Mouse (Mus musculus) MEL (cell line): ENCODE results near the gene Sirt4. TPM values are rescaled to one million over a fixed set of nuclear protein-coding genes. Genes with fewer than 3 reads are reported as not detected.
"Not testable (repeated sequence)": the region's sequence is repeated elsewhere in the genome, so short reads cannot be mapped to it uniquely, and the experiment has no call there.

Source experiments
- DNase-seq: peaks from one replicate; pipeline ENCODE4 v3.0.0; 2011; ENCODE audit warnings: low read depth, low spot score
- H3K27ac ChIP-seq: 2 replicates; pipeline ENCODE4 v1.5.1; 2012; ENCODE audit warnings: low read depth, mild to moderate bottlenecking, control low read depth, low read length, moderate library complexity; ENCODE audit not compliant: control insufficient read depth
- H3K27me3 ChIP-seq, 2 experiments: fragments of 150-350 bp in 1 of 2; sonication (generic) in 1 of 2; 2 replicates each; pipeline ENCODE4 v1.6.1; 2012; ENCODE audit warnings: low read length in 2 of 2, mild to moderate bottlenecking in 2 of 2, improper control_type of control experiment in 1 of 2, moderate library complexity in 1 of 2; ENCODE audit not compliant: insufficient read depth in 2 of 2, control insufficient read depth in 1 of 2
- H3K36me3 ChIP-seq, 2 experiments: 2 replicates each; pipeline ENCODE4 v1.6.1; 2012 to 2014; ENCODE audit warnings: low read length in 2 of 2, improper control_type of control experiment in 1 of 2, inconsistent platforms in 1 of 2, mild to moderate bottlenecking in 1 of 2; ENCODE audit not compliant: insufficient read depth in 2 of 2, control insufficient read depth in 1 of 2
- H3K4me1 ChIP-seq, 2 experiments: fragments of 150-350 bp in 1 of 2; sonication (generic) in 1 of 2; 2 replicates each; pipeline ENCODE4 v1.6.1; 2012; ENCODE audit warnings: low read length in 2 of 2, improper control_type of control experiment in 1 of 2, mild to moderate bottlenecking in 1 of 2; ENCODE audit not compliant: insufficient read depth in 2 of 2, control insufficient read depth in 1 of 2
- H3K4me3 ChIP-seq, 2 experiments: fragments of 150-350 bp in 1 of 2; sonication (generic) in 1 of 2; 2 replicates each; pipeline ENCODE4 v1.5.1; 2012; ENCODE audit warnings: low read depth in 2 of 2, low read length in 2 of 2, mild to moderate bottlenecking in 2 of 2, moderate library complexity in 2 of 2, control low read depth in 1 of 2, improper control_type of control experiment in 1 of 2; ENCODE audit not compliant: control insufficient read depth in 1 of 2, insufficient read depth in 1 of 2
- H3K79me2 ChIP-seq: 2 replicates; pipeline ENCODE4 v1.6.1; 2012; ENCODE audit warnings: mild to moderate bottlenecking, low read length, moderate library complexity; ENCODE audit not compliant: control insufficient read depth, poor library complexity, insufficient read depth
- H3K9ac ChIP-seq: 2 replicates; pipeline ENCODE4 v1.6.1; 2012; ENCODE audit warnings: low read depth, mild to moderate bottlenecking, control low read depth, low read length, moderate library complexity; ENCODE audit not compliant: control insufficient read depth, poor library complexity, severe bottlenecking
- H3K9me3 ChIP-seq: fragments of 150-350 bp; sonication (generic); replicated peaks from 2 replicates; pipeline ENCODE4 v1.6.1; 2012; ENCODE audit warnings: mild to moderate bottlenecking, low read length, improper control_type of control experiment, moderate library complexity; ENCODE audit not compliant: insufficient read depth
- CHD1 ChIP-seq: IDR thresholded peaks from 2 replicates; pipeline ENCODE4 v1.6.1; 2012; ENCODE audit warnings: low read depth, mild to moderate bottlenecking, inconsistent platforms, low read length, improper control_type of control experiment
- GATA1 ChIP-seq: IDR thresholded peaks from 2 replicates; pipeline ENCODE4 v1.6.1; 2011; ENCODE audit warnings: low read depth, low read length, improper control_type of control experiment
- MEF2A ChIP-seq: IDR thresholded peaks from 2 replicates; pipeline ENCODE4 v1.6.1; 2014; ENCODE audit warnings: low read depth, mild to moderate bottlenecking, inconsistent platforms, low read length, improper control_type of control experiment; ENCODE audit not compliant: poor library complexity, insufficient replicate concordance, severe bottlenecking; ENCODE audit errors: extremely low read depth
- MXI1 ChIP-seq: IDR thresholded peaks from 2 replicates; pipeline ENCODE4 v1.6.1; 2011; ENCODE audit warnings: mild to moderate bottlenecking, low read depth, low read length, improper control_type of control experiment
- RAD21 ChIP-seq: IDR thresholded peaks from 2 replicates; pipeline ENCODE4 v1.6.1; 2011; ENCODE audit warnings: mild to moderate bottlenecking, low read depth, low read length, improper control_type of control experiment
- RCOR1 ChIP-seq: IDR thresholded peaks from 2 replicates; pipeline ENCODE4 v1.6.1; 2012; ENCODE audit warnings: low read depth, mild to moderate bottlenecking, inconsistent platforms, low read length, improper control_type of control experiment
- TBP ChIP-seq: IDR thresholded peaks from 2 replicates; pipeline ENCODE4 v1.8.0; 2011; ENCODE audit warnings: low read depth, low read length, improper control_type of control experiment
- ZC3H11A ChIP-seq: IDR thresholded peaks from 2 replicates; pipeline ENCODE4 v1.6.1; 2012; ENCODE audit warnings: low read depth, mild to moderate bottlenecking, inconsistent platforms, low read length, improper control_type of control experiment
- ZKSCAN1 ChIP-seq: IDR thresholded peaks from 2 replicates; pipeline ENCODE4 v1.6.1; 2012; ENCODE audit warnings: low read depth, mild to moderate bottlenecking, inconsistent platforms, low read length, improper control_type of control experiment, moderate library complexity
- ZNF384 ChIP-seq: IDR thresholded peaks from 2 replicates; pipeline ENCODE4 v1.6.1; 2012; ENCODE audit warnings: low read depth, mild to moderate bottlenecking, inconsistent platforms, low read length, improper control_type of control experiment
- polyA plus RNA-seq, 2 experiments: library from polyadenylated mRNA; stranded (reverse) in 1 of 2; unstranded in 1 of 2; fragments of >175 nt in 1 of 2; fragments of >200 nt in 1 of 2; gene quantifications; 2 replicates each; pipeline versions ENCODE4 v1.2.1 to v1.2.4; 2012; ENCODE audit warnings: low replicate concordance in 2 of 2, low read depth in 1 of 2; ENCODE audit not compliant: insufficient read length in 2 of 2, insufficient read depth in 1 of 2, missing spikeins in 1 of 2
- total RNA-seq: library from RNA; depleted of rRNA; stranded (reverse); fragments of 300-350 nt; gene quantifications from 2 replicates; pipeline ENCODE4 v1.2.3, GENCODE M21; 2012

Sirt4 gene
- total and polyA plus RNA-seq, 3 experiments = 9.2 to 10.3 TPM; not detected in 1

GRCm38 (mm10) chr5:115518214-115518613 is 33.7 kb upstream of the Sirt4 start:
- peak; percentile 74 for TF ChIP-seq TBP
- H3K4me1 ChIP-seq, H3K9ac ChIP-seq: not testable (repeated sequence)

GRCm38 (mm10) chr5:115517501-115517900 is 33.0 kb upstream of the Sirt4 start:
- no peak overlapping the region for H3K4me3 ChIP-seq
- TF ChIP-seq ZKSCAN1 (no peak), MXI1 (no peak), RAD21 (no peak), CHD1 (no peak), GATA1 (no peak), RCOR1 (no peak), ZNF384 (no peak), ZC3H11A (no peak)
- H3K79me2 ChIP-seq = no peaks in the 10 kb centered on the region; the same call in 1 of the 2 replicates
- H3K4me1 ChIP-seq = no peaks in the 10 kb centered on the region
- no peaks in the 10 kb centered on the region; a peak in 1 of 4 replicates for H3K36me3 ChIP-seq
- no peak for DNase-seq
- no peak overlapping the region for H3K27ac ChIP-seq
- H3K9ac ChIP-seq = no peak overlapping the region
- H3K27me3 ChIP-seq = no peaks in the 10 kb centered on the region
- no peaks in the 10 kb centered on the region for H3K9me3 ChIP-seq

More at GRCm38 (mm10) chr5:115518214-115518613, 33.7 kb upstream of the Sirt4 start:
- not testable (repeated sequence) for H3K27ac ChIP-seq, H3K79me2 ChIP-seq, H3K9me3 ChIP-seq, H3K27me3 ChIP-seq, H3K36me3 ChIP-seq, H3K4me3 ChIP-seq, DNase-seq

DNA sequence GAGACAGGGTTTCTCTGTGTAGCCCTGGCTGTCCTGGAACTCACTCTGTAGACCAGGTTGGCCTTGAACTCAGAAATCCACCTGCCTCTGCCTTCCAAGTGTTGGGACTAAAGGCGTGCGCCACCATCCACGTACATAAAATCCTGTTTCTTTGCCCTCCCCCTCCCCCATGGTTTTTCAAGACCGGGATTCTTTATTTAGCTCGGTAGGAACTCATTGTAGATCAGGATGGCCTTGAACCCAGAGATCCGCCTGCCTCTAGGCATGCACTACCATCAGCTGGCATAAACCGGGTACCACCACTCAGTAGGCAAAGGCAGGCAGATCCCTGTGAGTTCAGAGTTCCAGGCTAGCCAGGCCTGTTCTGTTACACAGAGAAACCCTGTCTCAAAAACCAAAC is 32.4 kb upstream of the Sirt4 start:
- H3K27me3 ChIP-seq = no peaks in the 10 kb centered on the region
- H3K9me3 ChIP-seq = no peaks in the 10 kb centered on the region
- peak overlapping the region; percentile 60 to 78; a peak in 3 of 4 replicates for H3K4me3 ChIP-seq
- TF ChIP-seq ZNF384 = 0 out of 2 replicates have a peak, but pooled peaks have one; percentile 65
- TF ChIP-seq MEF2A = no peak
- TF ChIP-seq, all 39 proteins: peak for 1
- Histone ChIP-seq H3K4me1 (no peaks in the 10 kb centered on the region), H3K27ac (peak overlapping the region; percentile 75), H3K36me3 (no peaks in the 10 kb centered on the region; a peak in 1 of 4 replicates), H3K9ac (peak overlapping the region; percentile 60), H3K79me2 (no peaks in the 10 kb centered on the region; the same call in 1 of the 2 replicates)
- DNase-seq = peak; percentile 30
